Comparison of ENCODE assay signal across 8 mouse cellular contexts in genomic region chr12:12840661-12841384, GRCm38 (mm10).
DNase-seq lines count a peak whose midpoint lies in the region; ATAC-seq lines count a peak whose summit lies in the region.

No protein-coding gene starts in this region.

- ATAC-seq in liver, embryonic 11.5 days (replicated peaks; ENCODE audit: low FRiP score): no peak

- no peak overlapping the region for H3K27ac ChIP-seq in liver, embryonic 11.5 days (ENCODE audit: low read depth, low read length)

- peak overlapping the region; percentile 13 for H3K4me2 ChIP-seq in liver, embryonic 11.5 days

- DNase-seq in cerebellum, postnatal 10 days: peak; percentile 22 to 23
- no peak for DNase-seq in cerebellum, adult 11 months
- DNase-seq in testis, postnatal 10 days (ENCODE audit: low spot score): peak; percentile 53
- no peak for DNase-seq in testis, postnatal 14 days (ENCODE audit: low spot score)
- peak; percentile 36 for DNase-seq in liver, embryonic 11.5 days (ENCODE audit: low spot score)
- DNase-seq in thymus, postnatal 36 days: no peak
- DNase-seq in adrenal gland, adult (ENCODE audit: inconsistent age in 2 of 2, low spot score in 1 of 2): no peak
- DNase-seq in left cerebral cortex, postnatal 36 days (ENCODE audit: low spot score in 2 of 2): no peak

- 41% methylated on average over 17 of the region's 17 CpGs for WGBS in liver, embryonic 11.5 days

- no peak overlapping the region for H3K4me3 ChIP-seq in liver, embryonic 11.5 days (ENCODE audit: low read depth, low read length)

- intact Hi-C loops in left cerebral cortex, postnatal 36 days (cut with DNase I): no loop called here

- no peaks in the 10 kb centered on the region for H3K4me1 ChIP-seq in liver, embryonic 11.5 days (replicated peaks; ENCODE audit: control insufficient read depth, insufficient read depth, low read length)

- H3K27me3 ChIP-seq in liver, embryonic 11.5 days (replicated peaks; ENCODE audit: control insufficient read depth, insufficient read depth, low read length): no peaks in the 10 kb centered on the region

- H3K9ac ChIP-seq in liver, embryonic 11.5 days (ENCODE audit: low read depth, low read length): no peak overlapping the region

- H3K36me3 ChIP-seq in liver, embryonic 11.5 days (ENCODE audit: control insufficient read depth, insufficient read depth, low read length): no peaks in the 10 kb centered on the region

- no peaks in the 10 kb centered on the region for H3K9me3 ChIP-seq in liver, embryonic 11.5 days (ENCODE audit: control insufficient read depth, low read length)

Comparison
In these comparisons a context has a peak if more than half of its experiments do, and no peak if none do; other contexts are left out.
1. DNase-seq: peak in cerebellum, postnatal 10 days (2 of 2), testis, postnatal 10 days (single experiment) and liver, embryonic 11.5 days (single experiment); none in cerebellum, adult 11 months (single experiment), testis, postnatal 14 days (single experiment), thymus, postnatal 36 days (0 of 2), adrenal gland, adult (0 of 2) and left cerebral cortex, postnatal 36 days (0 of 2).